Mouse (Mus musculus) MEL (cell line): Measurements from ENCODE around the gene Ccna1. TPM values are rescaled to one million over a fixed set of nuclear protein-coding genes. Genes with fewer than 3 reads are reported as not detected.

ENCODE experiments used
- DNase-seq: peaks from one replicate; pipeline ENCODE4 v3.0.0; 2011; ENCODE audit warnings: low read depth, low spot score
- H3K27ac ChIP-seq: 2 replicates; pipeline ENCODE4 v1.5.1; 2012; ENCODE audit warnings: low read depth, mild to moderate bottlenecking, control low read depth, low read length, moderate library complexity; ENCODE audit not compliant: control insufficient read depth
- H3K27me3 ChIP-seq, 2 experiments: fragments of 150-350 bp in 1 of 2; sonication (generic) in 1 of 2; 2 replicates each; pipeline ENCODE4 v1.6.1; 2012; ENCODE audit warnings: low read length in 2 of 2, mild to moderate bottlenecking in 2 of 2, improper control_type of control experiment in 1 of 2, moderate library complexity in 1 of 2; ENCODE audit not compliant: insufficient read depth in 2 of 2, control insufficient read depth in 1 of 2
- H3K36me3 ChIP-seq, 2 experiments: 2 replicates each; pipeline ENCODE4 v1.6.1; 2012 to 2014; ENCODE audit warnings: low read length in 2 of 2, improper control_type of control experiment in 1 of 2, inconsistent platforms in 1 of 2, mild to moderate bottlenecking in 1 of 2; ENCODE audit not compliant: insufficient read depth in 2 of 2, control insufficient read depth in 1 of 2
- H3K4me1 ChIP-seq, 2 experiments: fragments of 150-350 bp in 1 of 2; sonication (generic) in 1 of 2; 2 replicates each; pipeline ENCODE4 v1.6.1; 2012; ENCODE audit warnings: low read length in 2 of 2, improper control_type of control experiment in 1 of 2, mild to moderate bottlenecking in 1 of 2; ENCODE audit not compliant: insufficient read depth in 2 of 2, control insufficient read depth in 1 of 2
- H3K4me3 ChIP-seq, 2 experiments: fragments of 150-350 bp in 1 of 2; sonication (generic) in 1 of 2; 2 replicates each; pipeline ENCODE4 v1.5.1; 2012; ENCODE audit warnings: low read depth in 2 of 2, low read length in 2 of 2, mild to moderate bottlenecking in 2 of 2, moderate library complexity in 2 of 2, control low read depth in 1 of 2, improper control_type of control experiment in 1 of 2; ENCODE audit not compliant: control insufficient read depth in 1 of 2, insufficient read depth in 1 of 2
- H3K79me2 ChIP-seq: 2 replicates; pipeline ENCODE4 v1.6.1; 2012; ENCODE audit warnings: mild to moderate bottlenecking, low read length, moderate library complexity; ENCODE audit not compliant: control insufficient read depth, poor library complexity, insufficient read depth
- H3K9ac ChIP-seq: 2 replicates; pipeline ENCODE4 v1.6.1; 2012; ENCODE audit warnings: low read depth, mild to moderate bottlenecking, control low read depth, low read length, moderate library complexity; ENCODE audit not compliant: control insufficient read depth, poor library complexity, severe bottlenecking
- H3K9me3 ChIP-seq: fragments of 150-350 bp; sonication (generic); replicated peaks from 2 replicates; pipeline ENCODE4 v1.6.1; 2012; ENCODE audit warnings: mild to moderate bottlenecking, low read length, improper control_type of control experiment, moderate library complexity; ENCODE audit not compliant: insufficient read depth
- BHLHE40 ChIP-seq: IDR thresholded peaks from 2 replicates; pipeline ENCODE4 v1.6.1; 2012; ENCODE audit warnings: low read depth, mild to moderate bottlenecking, inconsistent platforms, low read length, improper control_type of control experiment, borderline replicate concordance
- CHD1 ChIP-seq: IDR thresholded peaks from 2 replicates; pipeline ENCODE4 v1.6.1; 2012; ENCODE audit warnings: low read depth, mild to moderate bottlenecking, inconsistent platforms, low read length, improper control_type of control experiment
- ELF1 ChIP-seq: IDR thresholded peaks from 2 replicates; pipeline ENCODE4 v1.6.1; 2014; ENCODE audit warnings: low read depth, mild to moderate bottlenecking, inconsistent platforms, low read length, improper control_type of control experiment, moderate library complexity
- EP300 ChIP-seq, 2 experiments: IDR thresholded peaks; 2 replicates each; pipeline ENCODE4 v1.6.1; 2011; ENCODE audit warnings: improper control_type of control experiment in 2 of 2, low read length in 2 of 2, low read depth in 1 of 2, mild to moderate bottlenecking in 1 of 2
- GATA1 ChIP-seq: IDR thresholded peaks from 2 replicates; pipeline ENCODE4 v1.6.1; 2011; ENCODE audit warnings: low read depth, low read length, improper control_type of control experiment
- HCFC1 ChIP-seq: IDR thresholded peaks from 2 replicates; pipeline ENCODE4 v1.6.1; 2012; ENCODE audit warnings: low read depth, mild to moderate bottlenecking, inconsistent platforms, low read length, improper control_type of control experiment, moderate library complexity
- JUND ChIP-seq: IDR thresholded peaks from 2 replicates; pipeline ENCODE4 v1.6.1; 2011; ENCODE audit warnings: low read depth, mild to moderate bottlenecking, improper control_type of control experiment, low read length
- KAT2A ChIP-seq: conservative IDR thresholded peaks from 2 replicates; pipeline ENCODE4 v1.6.1; 2012; ENCODE audit warnings: low read depth, low read length, improper control_type of control experiment, inconsistent platforms
- MEF2A ChIP-seq: IDR thresholded peaks from 2 replicates; pipeline ENCODE4 v1.6.1; 2014; ENCODE audit warnings: low read depth, mild to moderate bottlenecking, inconsistent platforms, low read length, improper control_type of control experiment; ENCODE audit not compliant: poor library complexity, insufficient replicate concordance, severe bottlenecking; ENCODE audit errors: extremely low read depth
- MYB ChIP-seq: IDR thresholded peaks from 2 replicates; pipeline ENCODE4 v1.6.1; 2011; ENCODE audit warnings: mild to moderate bottlenecking, low read depth, low read length, improper control_type of control experiment
- MYC ChIP-seq: IDR thresholded peaks from 2 replicates; pipeline ENCODE4 v1.6.1; 2011; ENCODE audit warnings: low read depth, mild to moderate bottlenecking, low read length, improper control_type of control experiment, moderate library complexity
- NELFE ChIP-seq: IDR thresholded peaks from 2 replicates; pipeline ENCODE4 v1.6.1; 2011; ENCODE audit warnings: low read depth, low read length, improper control_type of control experiment
- POLR2AphosphoS2 ChIP-seq: IDR thresholded peaks from 2 replicates; pipeline ENCODE4 v1.6.1; 2011; ENCODE audit warnings: low read length, improper control_type of control experiment
- POLR2AphosphoS5 ChIP-seq: IDR thresholded peaks from 2 replicates; pipeline ENCODE4 v1.6.1; 2012; ENCODE audit warnings: low read depth, borderline replicate concordance, mild to moderate bottlenecking, inconsistent platforms, low read length, moderate library complexity, mixed read lengths
- RCOR1 ChIP-seq: IDR thresholded peaks from 2 replicates; pipeline ENCODE4 v1.6.1; 2012; ENCODE audit warnings: low read depth, mild to moderate bottlenecking, inconsistent platforms, low read length, improper control_type of control experiment
- SIN3A ChIP-seq: IDR thresholded peaks from 2 replicates; pipeline ENCODE4 v1.6.1; 2012; ENCODE audit warnings: low read length, improper control_type of control experiment, inconsistent platforms
- TAL1 ChIP-seq: IDR thresholded peaks from 2 replicates; pipeline ENCODE4 v1.6.1; 2012; ENCODE audit warnings: mild to moderate bottlenecking, inconsistent platforms, low read length, moderate library complexity, mixed read lengths
- TBP ChIP-seq: IDR thresholded peaks from 2 replicates; pipeline ENCODE4 v1.8.0; 2011; ENCODE audit warnings: low read depth, low read length, improper control_type of control experiment
- UBTF ChIP-seq: IDR thresholded peaks from 2 replicates; pipeline ENCODE4 v1.6.1; 2012; ENCODE audit warnings: low read depth, mild to moderate bottlenecking, inconsistent platforms, low read length, improper control_type of control experiment, moderate library complexity, borderline replicate concordance; ENCODE audit not compliant: insufficient read depth
- USF1 ChIP-seq: IDR thresholded peaks from 2 replicates; pipeline ENCODE4 v1.6.1; 2014; ENCODE audit warnings: low read depth, mild to moderate bottlenecking, inconsistent platforms, low read length, improper control_type of control experiment, moderate library complexity
- USF2 ChIP-seq, 2 experiments: IDR thresholded peaks; 2 replicates each; pipeline ENCODE4 v1.6.1; 2011 to 2012; ENCODE audit warnings: improper control_type of control experiment in 2 of 2, low read length in 2 of 2, borderline replicate concordance in 1 of 2, inconsistent platforms in 1 of 2, low read depth in 1 of 2, mild to moderate bottlenecking in 1 of 2; ENCODE audit not compliant: insufficient read depth in 1 of 2
- ZC3H11A ChIP-seq: IDR thresholded peaks from 2 replicates; pipeline ENCODE4 v1.6.1; 2012; ENCODE audit warnings: low read depth, mild to moderate bottlenecking, inconsistent platforms, low read length, improper control_type of control experiment
- ZKSCAN1 ChIP-seq: IDR thresholded peaks from 2 replicates; pipeline ENCODE4 v1.6.1; 2012; ENCODE audit warnings: low read depth, mild to moderate bottlenecking, inconsistent platforms, low read length, improper control_type of control experiment, moderate library complexity
- ZMIZ1 ChIP-seq: IDR thresholded peaks from 2 replicates; pipeline ENCODE4 v1.6.1; 2012; ENCODE audit warnings: low read depth, mild to moderate bottlenecking, inconsistent platforms, low read length, improper control_type of control experiment, moderate library complexity
- polyA plus RNA-seq, 2 experiments: library from polyadenylated mRNA; stranded (reverse) in 1 of 2; unstranded in 1 of 2; fragments of >175 nt in 1 of 2; fragments of >200 nt in 1 of 2; gene quantifications; 2 replicates each; pipeline versions ENCODE4 v1.2.1 to v1.2.4; 2012; ENCODE audit warnings: low replicate concordance in 2 of 2, low read depth in 1 of 2; ENCODE audit not compliant: insufficient read length in 2 of 2, insufficient read depth in 1 of 2, missing spikeins in 1 of 2
- total RNA-seq: library from RNA; depleted of rRNA; stranded (reverse); fragments of 300-350 nt; gene quantifications from 2 replicates; pipeline ENCODE4 v1.2.3, GENCODE M21; 2012

Ccna1 gene
- total and polyA plus RNA-seq, 3 experiments = not detected

- H3K79me2 ChIP-seq = no peaks in the 10 kb centered on the region
- no peaks in the 10 kb centered on the region; a peak in 2 of 4 replicates for H3K27me3 ChIP-seq
- no peaks in the 10 kb centered on the region for H3K9me3 ChIP-seq
- DNase-seq = no peak
- H3K9ac ChIP-seq = no peak overlapping the region
- 0 out of 4 replicates have a peak, but pooled peaks cover 0 to 2% of the 10 kb centered on the region in 2 experiments for H3K36me3 ChIP-seq
- TF ChIP-seq TBP = no peak
- no peak for TF ChIP-seq UBTF
- TF ChIP-seq MYB = no peak
- no peak for TF ChIP-seq TAL1
- TF ChIP-seq POLR2AphosphoS2 = no peak
- TF ChIP-seq JUND = no peak
- no peak for TF ChIP-seq SIN3A
- no peak for TF ChIP-seq GATA1
- TF ChIP-seq RCOR1 = no peak
- no peak for TF ChIP-seq USF1
- no peak for TF ChIP-seq KAT2A
- TF ChIP-seq CHD1 = no peak
- no peak for TF ChIP-seq MYC
- peaks cover 6% of the 10 kb centered on the region in 2 experiments; a peak in 2 of 4 replicates for H3K4me1 ChIP-seq
- no peak overlapping the region for H3K27ac ChIP-seq
- no peak overlapping the region for H3K4me3 ChIP-seq
Measured at GRCm38 (mm10) chr3:55088843-55089242, 33.5 kb upstream of the Ccna1 start.

GRCm38 (mm10) chr3:55088359-55088758, 33.1 kb upstream of the Ccna1 start:
- no peaks in the 10 kb centered on the region; a peak in 2 of 4 replicates for H3K27me3 ChIP-seq
- 0 out of 4 replicates have a peak, but pooled peaks cover 0 to 2% of the 10 kb centered on the region in 2 experiments for H3K36me3 ChIP-seq
- TF ChIP-seq EP300 (IDR thresholded peaks at IDR 0.05; ENCODE audit: low read depth in 1 of 2, low read length in 2 of 2) (no peak), ZC3H11A (no peak), KAT2A (no peak), BHLHE40 (no peak), POLR2AphosphoS5 (no peak), USF2 (IDR thresholded peaks at IDR 0.05; ENCODE audit: borderline replicate concordance in 1 of 2, insufficient read depth in 1 of 2, low read depth in 1 of 2, low read length in 2 of 2) (no peak), ELF1 (no peak), HCFC1 (no peak), POLR2AphosphoS2 (no peak), ZKSCAN1 (no peak), MEF2A (no peak), NELFE (no peak), ZMIZ1 (no peak), JUND (no peak)
- no peak overlapping the region for H3K27ac ChIP-seq
- no peaks in the 10 kb centered on the region for H3K79me2 ChIP-seq
- H3K4me1 ChIP-seq = peaks cover 6% of the 10 kb centered on the region in 2 experiments; a peak in 2 of 4 replicates
- H3K9me3 ChIP-seq = no peaks in the 10 kb centered on the region
- DNase-seq = no peak
- H3K9ac ChIP-seq = no peak overlapping the region
- H3K4me3 ChIP-seq = no peak overlapping the region
